ENCODE assay signal across 20 mouse cellular contexts in the genomic region with DNA sequence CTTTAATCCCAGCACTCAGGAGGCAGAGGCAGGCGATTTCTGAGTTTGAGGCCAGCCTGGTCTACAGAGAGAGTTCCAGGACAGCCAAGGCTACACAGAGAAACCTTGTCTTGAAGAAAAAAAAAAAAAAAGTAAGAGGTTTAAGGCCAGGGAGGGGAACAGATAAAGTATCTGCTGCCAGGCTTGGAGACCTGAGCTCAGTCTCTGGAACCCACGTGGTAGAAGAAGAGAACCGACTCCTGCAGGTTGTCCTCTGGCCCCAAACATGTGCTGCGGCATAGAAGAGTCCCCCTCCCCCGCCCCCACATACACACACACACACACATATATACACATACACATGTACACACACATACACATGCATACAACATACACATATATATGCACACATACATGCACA. TPM values are rescaled to one million over a fixed set of nuclear protein-coding genes. Genes with fewer than 3 reads are reported as not detected.
DNase-seq lines count a peak whose midpoint lies in the region; ATAC-seq and TF ChIP-seq lines count a peak whose summit lies in the region.
"Had no signal": no experiment of that assay in that cellular context is flagged by ENCODE, and none has a peak within 500 bp of the region (broad histone marks: within the 10 kb centered on the region; RNA-seq: fewer than 3 reads in every experiment).

No protein-coding gene starts in this region.

- peaks cover 9 to 14% of the 10 kb centered on the region in 2 experiments for H3K4me1 ChIP-seq in MEL (ENCODE audit: control insufficient read depth in 1 of 2, insufficient read depth in 2 of 2, low read length in 2 of 2)
- no peaks in the 10 kb centered on the region for H3K4me1 ChIP-seq in stomach, postnatal 0 days (replicated peaks; ENCODE audit: control insufficient read depth, insufficient read depth)

- H3K79me2 ChIP-seq in MEL (ENCODE audit: control insufficient read depth, insufficient read depth, low read length, poor library complexity) = no peaks in the 10 kb centered on the region

- no peaks in the 10 kb centered on the region for H3K9me3 ChIP-seq in MEL (replicated peaks; ENCODE audit: insufficient read depth, low read length)
- H3K9me3 ChIP-seq in stomach, postnatal 0 days (ENCODE audit: control insufficient read depth, low read length) = no peaks in the 10 kb centered on the region
- H3K9me3 ChIP-seq: G1E had no signal

- TF ChIP-seq EP300 in MEL (IDR thresholded peaks at IDR 0.05; ENCODE audit: low read depth in 1 of 2, low read length in 2 of 2) = no peak
- no peak for TF ChIP-seq EP300 in stomach, postnatal 0 days (optimal IDR thresholded peaks at IDR 0.05)

- no peak for TF ChIP-seq RAD21 in MEL (IDR thresholded peaks at IDR 0.05; ENCODE audit: low read depth, low read length)

- H3K9ac ChIP-seq in MEL (ENCODE audit: control insufficient read depth, low read depth, low read length, poor library complexity, severe bottlenecking) = no peak overlapping the region
- H3K9ac ChIP-seq in stomach, postnatal 0 days (ENCODE audit: low read length) = no peak overlapping the region

- no peak for TF ChIP-seq CTCF in MEL (IDR thresholded peaks at IDR 0.05 in 2 of 3, conservative IDR thresholded peaks at IDR 0.05 in 1 of 3; ENCODE audit: control insufficient read depth in 1 of 3, insufficient read depth in 1 of 3, low read depth in 2 of 3, low read length in 3 of 3, poor library complexity in 1 of 3, severe bottlenecking in 1 of 3)
- TF ChIP-seq CTCF in stomach, postnatal 0 days (IDR thresholded peaks at IDR 0.05; ENCODE audit: low read depth) = no peak

- H3K27ac ChIP-seq in MEL (ENCODE audit: control insufficient read depth, low read depth, low read length) = no peak overlapping the region
- H3K27ac ChIP-seq in stomach, postnatal 0 days (replicated peaks) = no peak overlapping the region

- H3K4me2 ChIP-seq in stomach, postnatal 0 days (replicated peaks; ENCODE audit: low read depth) = no peak overlapping the region

- no peak for ATAC-seq in stomach, postnatal 0 days (ENCODE audit: low FRiP score, low TSS enrichment)
- ATAC-seq: activated CD4-positive, CD25-positive, alpha-beta regulatory T cell, adult 4 months; CD4-positive, CD25-positive, alpha-beta regulatory T cell, adult 4 months; Patski had no signal

- peak; percentile 35 for DNase-seq in MEL (ENCODE audit: low read depth, low spot score)
- DNase-seq in stomach, postnatal 0 days (ENCODE audit: low spot score) = peak; percentile 9
- no peak for DNase-seq in adrenal gland, adult 2 months
- DNase-seq in layer of hippocampus, postnatal 25 days (ENCODE audit: extremely low spot score in 1 of 2, low spot score in 1 of 2) = no peak
- DNase-seq: adrenal gland, adult 8-10 months; adrenal gland, postnatal 10 days; adrenal gland, postnatal 14 days; adrenal gland, postnatal 25 days; adrenal gland, postnatal 36 days; B cell, adult 2 months; cerebellum, adult 11 months; cerebellum, adult 11-12 months; cerebellum, adult 18-20 months; cerebellum, adult 2 months; cerebellum, adult 8-10 months had no signal

- H3K4me3 ChIP-seq in MEL (ENCODE audit: control insufficient read depth in 1 of 2, insufficient read depth in 1 of 2, low read depth in 2 of 2, low read length in 2 of 2) = no peak overlapping the region
- H3K4me3 ChIP-seq in stomach, postnatal 0 days (ENCODE audit: low read depth, low read length) = no peak overlapping the region

- peaks cover 0 to 10% of the 10 kb centered on the region in 2 experiments; a peak in 2 of 4 replicates for H3K36me3 ChIP-seq in MEL (ENCODE audit: control insufficient read depth in 1 of 2, insufficient read depth in 2 of 2, low read length in 2 of 2)
- H3K36me3 ChIP-seq in stomach, postnatal 0 days (ENCODE audit: control insufficient read depth, insufficient read depth, low read length) = no peaks in the 10 kb centered on the region
- H3K36me3 ChIP-seq: G1E had no signal

- no peaks in the 10 kb centered on the region for H3K27me3 ChIP-seq in MEL (ENCODE audit: control insufficient read depth in 1 of 2, insufficient read depth in 2 of 2, low read length in 2 of 2)
- H3K27me3 ChIP-seq in stomach, postnatal 0 days (ENCODE audit: control insufficient read depth, insufficient read depth, low read length) = no peaks in the 10 kb centered on the region
- H3K27me3 ChIP-seq: CH12.LX, Patski had no signal

- WGBS in stomach, postnatal 0 days = 72% methylated on average over 5 of the region's 5 CpGs

- no peak for TF ChIP-seq POLR2A in MEL (IDR thresholded peaks at IDR 0.05; ENCODE audit: control insufficient read depth in 1 of 2, insufficient read depth in 1 of 2, low read depth in 1 of 2, low read length in 2 of 2, poor library complexity in 1 of 2)

TF ChIP-seq in MEL, 35 proteins besides CTCF, POLR2A, EP300 and RAD21:
- TF ChIP-seq TBP (IDR thresholded peaks at IDR 0.05; ENCODE audit: low read depth, low read length) (no peak), ZNF384 (IDR thresholded peaks at IDR 0.05; ENCODE audit: low read depth, low read length) (peak; percentile 79), MXI1 (IDR thresholded peaks at IDR 0.05; ENCODE audit: low read depth, low read length) (peak; percentile 69; the same call in 1 of the 2 replicates), MAX (IDR thresholded peaks at IDR 0.05; ENCODE audit: low read length) (peak; percentile 72), ETS1 (IDR thresholded peaks at IDR 0.05; ENCODE audit: low read depth, low read length) (no peak), USF1 (IDR thresholded peaks at IDR 0.05; ENCODE audit: low read depth, low read length) (peak; percentile 48; the same call in 1 of the 2 replicates), MYC (IDR thresholded peaks at IDR 0.05; ENCODE audit: low read depth, low read length) (0 out of 2 replicates have a peak, but pooled peaks have one; percentile 51)

RNA-seq across cellular contexts. Expression of a gene that starts 8.8 kb away (rescaled TPM):
- total RNA-seq in MEL (2012; rRNA removed) = 6.5 and 7.9 TPM in 2 replicates
- polyA plus RNA-seq in MEL (2012; ENCODE audit: insufficient read depth in 1 of 2, insufficient read length in 2 of 2, low read depth in 1 of 2, low replicate concordance in 2 of 2, missing spikeins in 1 of 2) = 1 to 10 TPM in 1 of 2 experiments, not detected in 1; 7.8 TPM
- polyA plus RNA-seq in stomach, postnatal 0 days (2015; fragmentation: Nextera tagmentation; extraction: Ambion mirVana) = 15.7 and 15.8 TPM in 2 replicates
- 10 to 100 TPM; 12.1 to 24.4 TPM for total RNA-seq in adrenal gland, adult 2 months (2021)
- polyA plus RNA-seq in adrenal gland, adult 2 months (2012; rRNA removed) = 13.1 and 15.7 TPM in 2 replicates
- total RNA-seq in layer of hippocampus, postnatal 25 days (2021) = 10 to 100 TPM; 27.8 to 29.7 TPM

RNA-seq across cellular contexts. Expression of a gene that starts 44.4 kb away (rescaled TPM):
- 0.08 TPM in 1 of 2 replicates, not detected in the other for total RNA-seq in MEL (2012; rRNA removed)
- under 1 TPM in 1 of 2 experiments, not detected in 1; 0.22 TPM for polyA plus RNA-seq in MEL (2012; ENCODE audit: insufficient read depth in 1 of 2, insufficient read length in 2 of 2, low read depth in 1 of 2, low replicate concordance in 2 of 2, missing spikeins in 1 of 2)
- 39.8 and 42.2 TPM in 2 replicates for polyA plus RNA-seq in stomach, postnatal 0 days (2015; fragmentation: Nextera tagmentation; extraction: Ambion mirVana)
- total RNA-seq in adrenal gland, adult 2 months (2021) = under 1 TPM in 1 of 2 experiments, not detected in 1; 0.28 TPM
- polyA plus RNA-seq in adrenal gland, adult 2 months (2012; rRNA removed) = 0.15 and 3.2 TPM in 2 replicates
- total RNA-seq in layer of hippocampus, postnatal 25 days (2021) = under 1 TPM in 1 of 2 experiments, not detected in 1; 0.54 TPM
- total RNA-seq: adrenal gland, postnatal 14 days; adrenal gland, postnatal 25 days; adrenal gland, postnatal 36 days; CH12.LX; G1E had no signal
- polyA plus RNA-seq: G1E, Patski had no signal

RNA-seq across cellular contexts. Expression of a gene that starts 52.1 kb away (rescaled TPM):
- not detected in 2 replicates for total RNA-seq in MEL (2012; rRNA removed)
- polyA plus RNA-seq in MEL (2012; ENCODE audit: insufficient read depth in 1 of 2, insufficient read length in 2 of 2, low read depth in 1 of 2, low replicate concordance in 2 of 2, missing spikeins in 1 of 2) = under 1 TPM in 1 of 2 experiments, not detected in 1; 0.21 TPM
- 0.16 and 0.18 TPM in 2 replicates for polyA plus RNA-seq in stomach, postnatal 0 days (2015; fragmentation: Nextera tagmentation; extraction: Ambion mirVana)
- under 1 TPM; 0.32 to 0.41 TPM for total RNA-seq in adrenal gland, adult 2 months (2021)
- 0.35 and 0.65 TPM in 2 replicates for polyA plus RNA-seq in adrenal gland, adult 2 months (2012; rRNA removed)
- 1 to 10 TPM; 1.5 to 2.5 TPM for total RNA-seq in layer of hippocampus, postnatal 25 days (2021)
- total RNA-seq: CH12.LX had no signal
- polyA plus RNA-seq: CD4-positive, CD25-positive, alpha-beta regulatory T cell, adult 4 months; G1E; Patski had no signal

RNA-seq across cellular contexts. Expression of a gene that starts 52.4 kb away (rescaled TPM):
- 3.5 TPM in 2 replicates for total RNA-seq in MEL (2012; rRNA removed)
- polyA plus RNA-seq in MEL (2012; ENCODE audit: insufficient read depth in 1 of 2, insufficient read length in 2 of 2, low read depth in 1 of 2, low replicate concordance in 2 of 2, missing spikeins in 1 of 2) = 10 to 100 TPM in 1 of 2 experiments, not detected in 1; 10.4 TPM
- polyA plus RNA-seq in stomach, postnatal 0 days (2015; fragmentation: Nextera tagmentation; extraction: Ambion mirVana) = 3.8 and 5.3 TPM in 2 replicates
- total RNA-seq in adrenal gland, adult 2 months (2021) = 10 to 100 TPM; 16.0 to 24.6 TPM
- 15.2 and 21.6 TPM in 2 replicates for polyA plus RNA-seq in adrenal gland, adult 2 months (2012; rRNA removed)
- 100 to 1,000 TPM in 1 of 2 experiments, 10 to 100 TPM in 1; 88.2 to 100 TPM for total RNA-seq in layer of hippocampus, postnatal 25 days (2021)

Comparison
In these comparisons a context has a peak if more than half of its experiments do, and no peak if none do; other contexts are left out.
1. DNase-seq: peak in MEL (single experiment) and stomach, postnatal 0 days (single experiment); none in adrenal gland, adult 2 months (single experiment) and layer of hippocampus, postnatal 25 days (0 of 2).